Mouse (Mus musculus): ENCODE data around the gene Bmp7. TPM values are rescaled to one million over a fixed set of nuclear protein-coding genes. Genes with fewer than 3 reads are reported as not detected.

The Bmp7 gene
- polyA plus RNA-seq, 1 experiment from 2014 or later: 6.8 TPM

DNA sequence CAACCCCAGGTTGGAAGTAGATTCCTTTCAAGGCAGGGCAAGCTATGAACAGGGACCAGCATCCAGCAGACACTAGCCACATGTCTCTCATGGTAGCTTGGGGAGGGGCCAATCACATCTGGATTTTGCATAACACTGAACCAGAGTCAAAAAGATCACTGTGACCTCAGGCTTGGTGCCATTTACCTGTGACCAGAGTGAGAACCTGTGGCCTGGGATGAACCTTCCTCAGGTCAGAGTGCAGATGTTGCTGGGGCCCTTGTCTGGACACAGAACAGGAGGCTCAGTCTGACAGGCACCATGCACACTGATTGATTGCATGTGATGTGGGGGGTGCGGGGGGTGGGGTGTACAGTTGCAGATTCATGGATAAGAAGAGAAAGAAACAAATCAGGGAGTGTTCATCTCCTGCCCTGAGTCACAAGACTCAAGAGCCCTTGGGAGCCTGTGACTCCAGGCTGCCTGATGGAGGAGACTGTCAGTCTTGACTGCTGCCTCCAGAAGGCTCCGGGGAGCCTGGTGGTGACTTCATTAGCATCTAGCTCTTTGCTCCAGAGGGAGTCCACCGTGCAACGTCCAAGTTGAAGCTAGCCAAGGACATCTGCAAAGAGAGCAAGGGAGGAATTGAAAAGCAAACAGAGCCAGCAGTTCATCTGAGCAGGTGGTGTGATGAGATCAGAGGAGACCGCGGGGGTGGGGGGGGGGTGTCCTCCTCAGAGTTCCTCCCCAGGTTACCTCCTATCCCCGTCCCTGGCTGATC lies 33.9 kb upstream of the Bmp7 start:
- Histone ChIP-seq H3K4me2 (ENCODE audit: low read depth, low read length) (no peak overlapping the region), H3K27me3 (ENCODE audit: control insufficient read depth, insufficient read depth, low read depth, low read length) (no peaks in the 10 kb centered on the region), H3K4me3 (ENCODE audit: low read length) (no peak overlapping the region), H3K9ac (ENCODE audit: low read length) (no peak overlapping the region), H3K4me1 (replicated peaks; ENCODE audit: control insufficient read depth, insufficient read depth, low read length) (peaks cover 7% of the 10 kb centered on the region), H3K36me3 (ENCODE audit: control insufficient read depth, insufficient read depth, low read length) (no peaks in the 10 kb centered on the region), H3K27ac (ENCODE audit: low read length) (no peak overlapping the region), H3K9me3 (ENCODE audit: control insufficient read depth, low read length) (no peaks in the 10 kb centered on the region)
- WGBS: 22% methylated on average over 7 of the region's 7 CpGs
- ATAC-seq (ENCODE audit: low read depth): no peak

GRCm38 (mm10) chr2:172971865-172972264 lies 31.7 kb upstream of the Bmp7 start:
- H3K27me3 ChIP-seq (ENCODE audit: control insufficient read depth, insufficient read depth, low read depth, low read length): no peaks in the 10 kb centered on the region
- no peaks in the 10 kb centered on the region for H3K9me3 ChIP-seq (ENCODE audit: control insufficient read depth, low read length)
- no peaks in the 10 kb centered on the region for H3K36me3 ChIP-seq (ENCODE audit: control insufficient read depth, insufficient read depth, low read length)
- no peak overlapping the region for H3K4me2 ChIP-seq (ENCODE audit: low read depth, low read length)
- no peak overlapping the region for H3K4me3 ChIP-seq (ENCODE audit: low read length)
- no peak for ATAC-seq (ENCODE audit: low read depth)
- 0 out of 2 replicates have a peak, but pooled peaks cover 3% of the 10 kb centered on the region for H3K4me1 ChIP-seq (replicated peaks; ENCODE audit: control insufficient read depth, insufficient read depth, low read length)
- no peak overlapping the region for H3K27ac ChIP-seq (ENCODE audit: low read length)
- H3K9ac ChIP-seq (ENCODE audit: low read length): no peak overlapping the region
- WGBS: 96% methylated on average over 2 of the region's 2 CpGs

- H3K27me3 ChIP-seq (ENCODE audit: control insufficient read depth, insufficient read depth, low read depth, low read length): no peaks in the 10 kb centered on the region
- no peak overlapping the region for H3K27ac ChIP-seq (ENCODE audit: low read length)
- 67% methylated on average over 5 of the region's 5 CpGs for WGBS
- H3K4me1 ChIP-seq (replicated peaks; ENCODE audit: control insufficient read depth, insufficient read depth, low read length): no peaks in the 10 kb centered on the region
- H3K36me3 ChIP-seq (ENCODE audit: control insufficient read depth, insufficient read depth, low read length): no peaks in the 10 kb centered on the region
- ATAC-seq (ENCODE audit: low read depth): no peak
- no peak overlapping the region for H3K4me3 ChIP-seq (ENCODE audit: low read length)
- no peaks in the 10 kb centered on the region for H3K9me3 ChIP-seq (ENCODE audit: control insufficient read depth, low read length)
- no peak overlapping the region for H3K9ac ChIP-seq (ENCODE audit: low read length)
- no peak overlapping the region for H3K4me2 ChIP-seq (ENCODE audit: low read depth, low read length)
Measured at GRCm38 (mm10) chr2:172966480-172966879, 26.4 kb upstream of the Bmp7 start.

- Histone ChIP-seq H3K36me3 (ENCODE audit: control insufficient read depth, insufficient read depth, low read length) (no peaks in the 10 kb centered on the region), H3K9ac (ENCODE audit: low read length) (no peak overlapping the region), H3K27me3 (ENCODE audit: control insufficient read depth, insufficient read depth, low read depth, low read length) (no peaks in the 10 kb centered on the region), H3K4me3 (ENCODE audit: low read length) (no peak overlapping the region), H3K4me1 (replicated peaks; ENCODE audit: control insufficient read depth, insufficient read depth, low read length) (no peaks in the 10 kb centered on the region), H3K27ac (ENCODE audit: low read length) (no peak overlapping the region), H3K4me2 (ENCODE audit: low read depth, low read length) (no peak overlapping the region), H3K9me3 (ENCODE audit: control insufficient read depth, low read length) (no peaks in the 10 kb centered on the region)
- 23% methylated on average over 11 of the region's 11 CpGs for WGBS
- ATAC-seq (ENCODE audit: low read depth): no peak
Measured at GRCm38 (mm10) chr2:172965249-172965648, 25.1 kb upstream of the Bmp7 start.

DNA sequence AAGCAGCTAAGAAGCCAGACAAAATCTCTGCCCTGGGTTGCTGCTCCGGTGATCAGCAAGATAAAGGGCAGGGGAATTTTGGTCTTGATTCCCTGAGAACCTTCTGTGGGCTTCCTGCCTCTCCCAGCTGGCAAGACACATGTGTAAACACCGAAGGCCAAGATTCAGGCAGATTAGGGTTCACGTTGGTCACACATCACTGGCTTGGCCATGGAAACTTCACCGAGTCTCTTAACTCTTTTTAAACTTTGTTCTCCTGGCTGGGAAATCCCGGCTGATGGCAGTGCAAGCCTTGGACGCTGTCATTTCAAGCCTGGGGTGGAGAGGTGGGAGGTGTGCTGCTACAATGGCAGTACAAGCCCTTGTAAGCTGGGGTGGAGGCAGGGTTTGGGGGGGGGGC lies 21.1 kb upstream of the Bmp7 start:
- Histone ChIP-seq H3K4me2 (ENCODE audit: low read depth, low read length) (no peak overlapping the region), H3K9me3 (ENCODE audit: control insufficient read depth, low read length) (no peaks in the 10 kb centered on the region; the same call in 1 of the 2 replicates), H3K9ac (ENCODE audit: low read length) (no peak overlapping the region), H3K4me1 (replicated peaks; ENCODE audit: control insufficient read depth, insufficient read depth, low read length) (no peaks in the 10 kb centered on the region; the same call in 1 of the 2 replicates), H3K27ac (ENCODE audit: low read length) (no peak overlapping the region), H3K4me3 (ENCODE audit: low read length) (no peak overlapping the region), H3K36me3 (ENCODE audit: control insufficient read depth, insufficient read depth, low read length) (no peaks in the 10 kb centered on the region), H3K27me3 (ENCODE audit: control insufficient read depth, insufficient read depth, low read depth, low read length) (no peaks in the 10 kb centered on the region)
- ATAC-seq (ENCODE audit: low read depth): no peak
- 48% methylated on average over 6 of the region's 6 CpGs for WGBS

DNA sequence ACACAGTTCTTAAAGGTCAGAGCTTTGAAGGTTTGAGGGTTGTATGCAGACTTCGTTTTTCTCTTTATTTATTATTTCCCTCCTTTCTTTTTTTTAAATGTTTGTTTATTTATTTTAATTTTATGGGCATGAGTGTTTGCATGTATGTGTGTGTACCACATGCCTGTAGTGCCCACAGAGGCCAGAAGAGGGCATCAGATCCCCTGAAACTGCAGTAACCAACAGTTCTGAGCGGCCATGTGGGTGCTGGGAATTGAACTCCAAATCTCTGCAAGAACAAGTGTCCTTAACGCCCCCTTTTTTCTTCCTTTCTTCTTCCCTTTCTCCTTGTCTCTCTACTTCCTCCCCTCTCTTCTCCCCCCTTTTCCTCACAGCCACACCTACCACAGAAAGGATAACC lies 20.2 kb upstream of the Bmp7 start:
- 84% methylated on average over 3 of the region's 3 CpGs for WGBS
- Histone ChIP-seq H3K9ac (ENCODE audit: low read length) (no peak overlapping the region), H3K27me3 (ENCODE audit: control insufficient read depth, insufficient read depth, low read depth, low read length) (no peaks in the 10 kb centered on the region), H3K9me3 (ENCODE audit: control insufficient read depth, low read length) (no peaks in the 10 kb centered on the region; the same call in 1 of the 2 replicates), H3K36me3 (ENCODE audit: control insufficient read depth, insufficient read depth, low read length) (no peaks in the 10 kb centered on the region), H3K4me3 (ENCODE audit: low read length) (no peak overlapping the region), H3K27ac (ENCODE audit: low read length) (no peak overlapping the region), H3K4me1 (replicated peaks; ENCODE audit: control insufficient read depth, insufficient read depth, low read length) (no peaks in the 10 kb centered on the region; the same call in 1 of the 2 replicates), H3K4me2 (ENCODE audit: low read depth, low read length) (no peak overlapping the region)
- no peak for ATAC-seq (ENCODE audit: low read depth)

GRCm38 (mm10) chr2:172959006-172959768 lies 19.1 kb upstream of the Bmp7 start:
- H3K4me2 ChIP-seq (ENCODE audit: low read depth, low read length): no peak overlapping the region
- no peaks in the 10 kb centered on the region; the same call in 1 of the 2 replicates for H3K9me3 ChIP-seq (ENCODE audit: control insufficient read depth, low read length)
- H3K27me3 ChIP-seq (ENCODE audit: control insufficient read depth, insufficient read depth, low read depth, low read length): no peaks in the 10 kb centered on the region
- no peak; the same call in 1 of the 2 replicates for ATAC-seq (ENCODE audit: low read depth)
- WGBS: 44% methylated on average over 13 of the region's 13 CpGs
- H3K27ac ChIP-seq (ENCODE audit: low read length): no peak overlapping the region
- no peak overlapping the region for H3K4me3 ChIP-seq (ENCODE audit: low read length)
- no peak overlapping the region for H3K9ac ChIP-seq (ENCODE audit: low read length)
- no peaks in the 10 kb centered on the region; the same call in 1 of the 2 replicates for H3K4me1 ChIP-seq (replicated peaks; ENCODE audit: control insufficient read depth, insufficient read depth, low read length)
- H3K36me3 ChIP-seq (ENCODE audit: control insufficient read depth, insufficient read depth, low read length): no peaks in the 10 kb centered on the region

- Histone ChIP-seq H3K36me3 (ENCODE audit: control insufficient read depth, insufficient read depth, low read length) (no peaks in the 10 kb centered on the region), H3K4me3 (ENCODE audit: low read length) (no peak overlapping the region), H3K27me3 (ENCODE audit: control insufficient read depth, insufficient read depth, low read depth, low read length) (no peaks in the 10 kb centered on the region), H3K4me2 (ENCODE audit: low read depth, low read length) (no peak overlapping the region), H3K9me3 (ENCODE audit: control insufficient read depth, low read length) (no peaks in the 10 kb centered on the region; the same call in 1 of the 2 replicates), H3K9ac (ENCODE audit: low read length) (no peak overlapping the region), H3K4me1 (replicated peaks; ENCODE audit: control insufficient read depth, insufficient read depth, low read length) (no peaks in the 10 kb centered on the region; the same call in 1 of the 2 replicates), H3K27ac (ENCODE audit: low read length) (no peak overlapping the region)
- WGBS: 21% methylated on average over 5 of the region's 5 CpGs
- ATAC-seq (ENCODE audit: low read depth): 0 out of 2 replicates have a peak, but pooled peaks have one; percentile 27
Measured at GRCm38 (mm10) chr2:172958579-172958978, 18.5 kb upstream of the Bmp7 start.

GRCm38 (mm10) chr2:172951976-172952375 lies 11.9 kb upstream of the Bmp7 start:
- WGBS: 87% methylated on average over 2 of the region's 2 CpGs
- Histone ChIP-seq H3K36me3 (ENCODE audit: control insufficient read depth, insufficient read depth, low read length) (no peaks in the 10 kb centered on the region), H3K4me2 (ENCODE audit: low read depth, low read length) (no peak overlapping the region), H3K9ac (ENCODE audit: low read length) (no peak overlapping the region), H3K4me1 (replicated peaks; ENCODE audit: control insufficient read depth, insufficient read depth, low read length) (peaks cover 9% of the 10 kb centered on the region), H3K9me3 (ENCODE audit: control insufficient read depth, low read length) (no peaks in the 10 kb centered on the region; the same call in 1 of the 2 replicates), H3K27me3 (ENCODE audit: control insufficient read depth, insufficient read depth, low read depth, low read length) (no peaks in the 10 kb centered on the region), H3K27ac (ENCODE audit: low read length) (no peak overlapping the region), H3K4me3 (ENCODE audit: low read length) (no peak overlapping the region)
- ATAC-seq (ENCODE audit: low read depth): no peak

Measured in lung, embryonic 16.5 days (tissue).